ENCODE assay signal across 27 mouse cellular contexts in genomic region chr11:65759350-65759749, GRCm38 (mm10). TPM values are rescaled to one million over a fixed set of nuclear protein-coding genes. Genes with fewer than 3 reads are reported as not detected.
DNase-seq lines count a peak whose midpoint lies in the region; ATAC-seq and TF ChIP-seq lines count a peak whose summit lies in the region.
"Had no signal": no experiment of that assay in that cellular context is flagged by ENCODE, and none has a peak within 500 bp of the region (broad histone marks: within the 10 kb centered on the region; RNA-seq: fewer than 3 reads in every experiment).

No protein-coding gene starts in this region.

- H3K4me2 ChIP-seq in liver, embryonic 12.5 days = 0 out of 2 replicates have a peak overlapping the region, but pooled peaks have one; percentile 10
- no peak overlapping the region for H3K4me2 ChIP-seq in liver, embryonic 14.5 days (ENCODE audit: low read depth)
- no peak overlapping the region for H3K4me2 ChIP-seq in liver, postnatal 0 days (ENCODE audit: low read depth, low read length)
- H3K4me2 ChIP-seq: embryonic facial prominence, embryonic 13.5 days; embryonic facial prominence, embryonic 15.5 days; forebrain, embryonic 12.5 days had no signal

- H3K79me2 ChIP-seq in MEL (ENCODE audit: control insufficient read depth, insufficient read depth, low read length, poor library complexity) = peaks cover 13% of the 10 kb centered on the region

- peaks cover 29% of the 10 kb centered on the region for H3K4me1 ChIP-seq in liver, embryonic 12.5 days
- H3K4me1 ChIP-seq in liver, embryonic 14.5 days (replicated peaks; ENCODE audit: control insufficient read depth in 2 of 2, insufficient read depth in 2 of 2, low read length in 1 of 2) = peaks cover 2 to 5% of the 10 kb centered on the region in 2 experiments; a peak in 2 of 4 replicates
- no peaks in the 10 kb centered on the region for H3K4me1 ChIP-seq in liver, postnatal 0 days (ENCODE audit: insufficient read depth)
- peaks cover 3 to 6% of the 10 kb centered on the region in 2 experiments for H3K4me1 ChIP-seq in MEL (ENCODE audit: control insufficient read depth in 1 of 2, insufficient read depth in 2 of 2, low read length in 2 of 2)
- H3K4me1 ChIP-seq: embryonic facial prominence, embryonic 15.5 days; forebrain, embryonic 10.5 days; forebrain, embryonic 12.5 days had no signal

- DNase-seq in liver (no peak), MEL (ENCODE audit: low read depth, low spot score) (peak; percentile 49)
- no peak for DNase-seq in liver, embryonic 14.5 days (ENCODE audit: low read depth in 3 of 3, low spot score in 3 of 3)
- DNase-seq in liver, postnatal 0 days = no peak
- no peak for DNase-seq in layer of hippocampus, adult 8-10 months (ENCODE audit: low spot score in 2 of 2)
- DNase-seq: adrenal gland, adult 2 months; adrenal gland, postnatal 10 days; adrenal gland, postnatal 25 days; B cell, adult 2 months; cerebellum, adult 11 months; cerebellum, adult 18-20 months; cerebellum, adult 8-10 months; cerebellum, adult 9-11 months; cerebellum, postnatal 14 days; cerebellum, postnatal 36 days; embryo, embryonic 11 days had no signal

- H3K4me3 ChIP-seq in liver, embryonic 12.5 days = no peak overlapping the region
- no peak overlapping the region for H3K4me3 ChIP-seq in liver, embryonic 14.5 days (ENCODE audit: insufficient read depth in 1 of 2, low read depth in 2 of 2, low read length in 2 of 2)
- H3K4me3 ChIP-seq in liver, postnatal 0 days (ENCODE audit: low read depth, low read length) = no peak overlapping the region
- no peak overlapping the region for H3K4me3 ChIP-seq in MEL (ENCODE audit: control insufficient read depth in 1 of 2, insufficient read depth in 1 of 2, low read depth in 2 of 2, low read length in 2 of 2)
- H3K4me3 ChIP-seq: embryonic facial prominence, embryonic 13.5 days; embryonic facial prominence, embryonic 15.5 days; erythroblast, embryonic 14.5 days; forebrain, embryonic 10.5 days; forebrain, embryonic 12.5 days had no signal

- H3K27me3 ChIP-seq in liver, embryonic 12.5 days (replicated peaks) = no peaks in the 10 kb centered on the region
- no peaks in the 10 kb centered on the region for H3K27me3 ChIP-seq in liver, embryonic 14.5 days (ENCODE audit: control insufficient read depth, insufficient read depth, low read length)
- no peaks in the 10 kb centered on the region for H3K27me3 ChIP-seq in liver, postnatal 0 days (ENCODE audit: insufficient read depth, low read length)
- H3K27me3 ChIP-seq in MEL (ENCODE audit: control insufficient read depth in 1 of 2, insufficient read depth in 2 of 2, low read length in 2 of 2) = no peaks in the 10 kb centered on the region
- H3K27me3 ChIP-seq: CH12.LX; embryonic facial prominence, embryonic 13.5 days; embryonic facial prominence, embryonic 15.5 days; forebrain, embryonic 12.5 days had no signal

- no peak for TF ChIP-seq POLR2A in MEL (IDR thresholded peaks at IDR 0.05; ENCODE audit: control insufficient read depth in 1 of 2, insufficient read depth in 1 of 2, low read depth in 1 of 2, low read length in 2 of 2, poor library complexity in 1 of 2)

- peaks cover 10% of the 10 kb centered on the region for H3K36me3 ChIP-seq in liver, embryonic 12.5 days
- no peaks in the 10 kb centered on the region for H3K36me3 ChIP-seq in liver, embryonic 14.5 days (replicated peaks; ENCODE audit: control insufficient read depth, insufficient read depth, low read depth)
- 0 out of 2 replicates have a peak, but pooled peaks cover 2% of the 10 kb centered on the region for H3K36me3 ChIP-seq in liver, postnatal 0 days (replicated peaks; ENCODE audit: insufficient read depth, low read length)
- H3K36me3 ChIP-seq in MEL (ENCODE audit: control insufficient read depth in 1 of 2, insufficient read depth in 2 of 2, low read length in 2 of 2) = peaks cover 0 to 12% of the 10 kb centered on the region in 2 experiments; a peak in 2 of 4 replicates
- H3K36me3 ChIP-seq: embryonic facial prominence, embryonic 13.5 days; embryonic facial prominence, embryonic 15.5 days had no signal

- no peak for TF ChIP-seq RAD21 in MEL (IDR thresholded peaks at IDR 0.05; ENCODE audit: low read depth, low read length)

- no peak for ATAC-seq in liver, embryonic 12.5 days
- ATAC-seq in liver, embryonic 14.5 days (ENCODE audit: insufficient read depth) = no peak
- ATAC-seq in liver, postnatal 0 days = no peak
- peak; percentile 46 for ATAC-seq in megakaryocyte-erythroid progenitor cell, adult 5-6 weeks (replicated peaks; ENCODE audit: low FRiP score, low TSS enrichment, poor library complexity, severe bottlenecking)
- ATAC-seq: CD4-positive, CD25-positive, alpha-beta regulatory T cell, adult 4 months; forebrain, embryonic 14.5 days had no signal

- no peak overlapping the region for H3K9ac ChIP-seq in liver, embryonic 12.5 days
- no peak overlapping the region for H3K9ac ChIP-seq in liver, embryonic 14.5 days (replicated peaks)
- H3K9ac ChIP-seq in liver, postnatal 0 days (replicated peaks) = no peak overlapping the region
- no peak overlapping the region for H3K9ac ChIP-seq in MEL (ENCODE audit: control insufficient read depth, low read depth, low read length, poor library complexity, severe bottlenecking)
- H3K9ac ChIP-seq: embryonic facial prominence, embryonic 13.5 days; embryonic facial prominence, embryonic 15.5 days; forebrain, embryonic 12.5 days had no signal

- WGBS in liver, embryonic 12.5 days (ENCODE audit: insufficient replicate concordance) = 61% methylated on average over 1 of the region's 1 CpGs
- 40% methylated on average over 1 of the region's 1 CpGs for WGBS in liver, embryonic 14.5 days (ENCODE audit: insufficient replicate concordance)
- 82% methylated on average over 1 of the region's 1 CpGs for WGBS in liver, postnatal 0 days (ENCODE audit: insufficient replicate concordance)

- no peak overlapping the region for H3K27ac ChIP-seq in liver, embryonic 12.5 days
- no peak overlapping the region for H3K27ac ChIP-seq in liver, embryonic 14.5 days
- H3K27ac ChIP-seq in liver, postnatal 0 days (ENCODE audit: low read depth) = no peak overlapping the region
- H3K27ac ChIP-seq in MEL (ENCODE audit: control insufficient read depth, low read depth, low read length) = no peak overlapping the region
- H3K27ac ChIP-seq: embryonic facial prominence, embryonic 13.5 days; embryonic facial prominence, embryonic 15.5 days; forebrain, embryonic 10.5 days; forebrain, embryonic 12.5 days had no signal

- H3K9me3 ChIP-seq in liver, embryonic 12.5 days (replicated peaks) = no peaks in the 10 kb centered on the region
- H3K9me3 ChIP-seq in liver, embryonic 14.5 days (ENCODE audit: control insufficient read depth, low read length) = no peaks in the 10 kb centered on the region
- no peaks in the 10 kb centered on the region for H3K9me3 ChIP-seq in liver, postnatal 0 days (ENCODE audit: low read length)
- H3K9me3 ChIP-seq in MEL (replicated peaks; ENCODE audit: insufficient read depth, low read length) = no peaks in the 10 kb centered on the region
- H3K9me3 ChIP-seq: embryonic facial prominence, embryonic 13.5 days; embryonic facial prominence, embryonic 15.5 days; forebrain, embryonic 10.5 days; forebrain, embryonic 12.5 days; G1E had no signal

- no peak for TF ChIP-seq CTCF in liver, embryonic 14.5 days (IDR thresholded peaks at IDR 0.05; ENCODE audit: low read depth)
- no peak for TF ChIP-seq CTCF in liver, postnatal 0 days (IDR thresholded peaks at IDR 0.05; ENCODE audit: low read depth)
- no peak for TF ChIP-seq CTCF in MEL (IDR thresholded peaks at IDR 0.05 in 2 of 3, conservative IDR thresholded peaks at IDR 0.05 in 1 of 3; ENCODE audit: control insufficient read depth in 1 of 3, insufficient read depth in 1 of 3, low read depth in 2 of 3, low read length in 3 of 3, poor library complexity in 1 of 3, severe bottlenecking in 1 of 3)

- TF ChIP-seq EP300 in liver, embryonic 14.5 days (IDR thresholded peaks at IDR 0.05; ENCODE audit: low read depth) = 0 out of 2 replicates have a peak, but pooled peaks have one; percentile 18
- TF ChIP-seq EP300 in liver, postnatal 0 days (IDR thresholded peaks at IDR 0.05; ENCODE audit: low read depth) = no peak
- peak; percentile 85 to 89 for TF ChIP-seq EP300 in MEL (IDR thresholded peaks at IDR 0.05; ENCODE audit: low read depth in 1 of 2, low read length in 2 of 2)

TF ChIP-seq in MEL, 35 proteins besides CTCF, POLR2A, EP300 and RAD21 (continues in another document):
- no peak for TF ChIP-seq ZNF384 (IDR thresholded peaks at IDR 0.05; ENCODE audit: low read depth, low read length)
- TF ChIP-seq HCFC1 (IDR thresholded peaks at IDR 0.05; ENCODE audit: low read depth, low read length) = no peak
- TF ChIP-seq SIN3A (IDR thresholded peaks at IDR 0.05; ENCODE audit: low read length) = 0 out of 2 replicates have a peak, but pooled peaks have one; percentile 19
- TF ChIP-seq MYB (IDR thresholded peaks at IDR 0.05; ENCODE audit: low read depth, low read length) = no peak
- TF ChIP-seq CHD1 (IDR thresholded peaks at IDR 0.05; ENCODE audit: low read depth, low read length) = no peak
- no peak for TF ChIP-seq MYC (IDR thresholded peaks at IDR 0.05; ENCODE audit: low read depth, low read length)

RNA-seq across cellular contexts. Expression of gene Map2k4, which starts 28.7 kb away (rescaled TPM):
- 43.6 and 44.3 TPM in 2 replicates for polyA plus RNA-seq in liver, embryonic 12.5 days (2016; fragmentation: Nextera tagmentation; extraction: Ambion mirVana)
- polyA plus RNA-seq in liver, embryonic 14.5 days (2012; rRNA removed) = 12.7 and 15.8 TPM in 2 replicates
- 37.0 and 40.6 TPM in 2 replicates for polyA plus RNA-seq in liver, embryonic 14.5 days (2014; fragmentation: Nextera tagmentation; extraction: Ambion mirVana)
- polyA plus RNA-seq in liver, postnatal 0 days (2015; fragmentation: Nextera tagmentation; extraction: Ambion mirVana) = 21.7 and 23.6 TPM in 2 replicates
- total RNA-seq in MEL (2012; rRNA removed) = 20.0 and 24.5 TPM in 2 replicates
- 10 to 100 TPM; 21.8 to 70.7 TPM for polyA plus RNA-seq in MEL (2012; ENCODE audit: insufficient read depth in 1 of 2, insufficient read length in 2 of 2, low read depth in 1 of 2, low replicate concordance in 2 of 2, missing spikeins in 1 of 2)
- total RNA-seq in megakaryocyte-erythroid progenitor cell, adult 5-6 weeks (2014; fragmentation: Nextera tagmentation) = 47.4 and 49.6 TPM in 2 replicates
- total RNA-seq in megakaryocyte-erythroid progenitor cell, adult 5-6 weeks (2017) = 38.1 and 39.3 TPM in 2 replicates
- total RNA-seq in layer of hippocampus, adult 8-10 months (2022) = 100 to 1,000 TPM; 183 to 224 (median 205) TPM

RNA-seq across cellular contexts. Expression of gene Zkscan6, which starts 47.6 kb away (rescaled TPM):
- 7.5 and 8.9 TPM in 2 replicates for polyA plus RNA-seq in liver, embryonic 12.5 days (2016; fragmentation: Nextera tagmentation; extraction: Ambion mirVana)
- 2.2 and 2.5 TPM in 2 replicates for polyA plus RNA-seq in liver, embryonic 14.5 days (2012; rRNA removed)
- 4.5 and 4.9 TPM in 2 replicates for polyA plus RNA-seq in liver, embryonic 14.5 days (2014; fragmentation: Nextera tagmentation; extraction: Ambion mirVana)
- 3.6 and 4.1 TPM in 2 replicates for polyA plus RNA-seq in liver, postnatal 0 days (2015; fragmentation: Nextera tagmentation; extraction: Ambion mirVana)
- 16.5 and 18.1 TPM in 2 replicates for total RNA-seq in MEL (2012; rRNA removed)
- polyA plus RNA-seq in MEL (2012; ENCODE audit: insufficient read depth in 1 of 2, insufficient read length in 2 of 2, low read depth in 1 of 2, low replicate concordance in 2 of 2, missing spikeins in 1 of 2) = 10 to 100 TPM in 1 of 2 experiments, not detected in 1; 12.0 TPM
- 9.2 and 12.4 TPM in 2 replicates for total RNA-seq in megakaryocyte-erythroid progenitor cell, adult 5-6 weeks (2014; fragmentation: Nextera tagmentation)
- total RNA-seq in megakaryocyte-erythroid progenitor cell, adult 5-6 weeks (2017) = 12.6 and 24.9 TPM in 2 replicates
- 10 to 100 TPM; 14.6 to 16.0 (median 15.5) TPM for total RNA-seq in layer of hippocampus, adult 8-10 months (2022)
